Mouse (Mus musculus): ENCODE measurements at regions not wholly inside any gene's neighbourhood (a gene's known extent, or its start where the extent isn't known, plus 50 kb on each side); places are given as distances from the start of the nearest gene placed in this dataset.
A peak's percentile ranks its signal among the peaks of the same experiment; 100 is the strongest.

DNA sequence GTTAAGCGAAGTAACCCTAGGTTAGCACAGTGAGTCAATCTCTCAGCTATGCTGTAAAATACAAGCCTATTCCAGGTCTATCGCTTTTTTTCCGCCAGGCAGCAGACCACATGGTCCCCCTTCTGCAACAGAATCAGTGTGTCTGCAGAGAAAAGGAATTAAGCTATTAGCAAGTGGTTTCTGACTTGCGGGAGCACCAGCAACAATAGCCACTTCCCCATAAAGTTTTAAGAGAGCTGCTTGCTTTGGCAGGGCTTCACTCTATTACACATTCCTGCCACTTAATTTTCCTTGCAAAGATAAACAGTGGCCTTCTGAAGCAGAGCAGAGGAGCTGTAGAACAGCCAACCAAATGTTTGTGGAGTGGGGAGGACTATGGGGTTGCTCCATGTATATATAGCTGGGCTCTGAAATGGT is 59.8 kb upstream of the Osmr start:
- Histone ChIP-seq H3K4me3 (ENCODE audit: low read depth, low read length) (no peak overlapping the region), H3K9me3 (ENCODE audit: control insufficient read depth, low read length) (no peaks in the 10 kb centered on the region), H3K4me1 (ENCODE audit: control insufficient read depth, insufficient read depth, low read length) (no peaks in the 10 kb centered on the region), H3K27me3 (ENCODE audit: control insufficient read depth, insufficient read depth, low read length) (no peaks in the 10 kb centered on the region), H3K36me3 (ENCODE audit: control insufficient read depth, insufficient read depth, low read length) (no peaks in the 10 kb centered on the region), H3K27ac (replicated peaks; ENCODE audit: low read depth, low read length) (no peak overlapping the region), H3K4me2 (ENCODE audit: low read depth, severe bottlenecking) (no peak overlapping the region), H3K9ac (ENCODE audit: low read length) (no peak overlapping the region)
- 54% methylated on average over 4 of the region's 4 CpGs for WGBS
- no peak for DNase-seq (ENCODE audit: low spot score)
- ATAC-seq (ENCODE audit: insufficient number of reproducible peaks, low FRiP score, low TSS enrichment, low read depth), result peak; percentile 57; the same call in 1 of the 2 replicates

DNA sequence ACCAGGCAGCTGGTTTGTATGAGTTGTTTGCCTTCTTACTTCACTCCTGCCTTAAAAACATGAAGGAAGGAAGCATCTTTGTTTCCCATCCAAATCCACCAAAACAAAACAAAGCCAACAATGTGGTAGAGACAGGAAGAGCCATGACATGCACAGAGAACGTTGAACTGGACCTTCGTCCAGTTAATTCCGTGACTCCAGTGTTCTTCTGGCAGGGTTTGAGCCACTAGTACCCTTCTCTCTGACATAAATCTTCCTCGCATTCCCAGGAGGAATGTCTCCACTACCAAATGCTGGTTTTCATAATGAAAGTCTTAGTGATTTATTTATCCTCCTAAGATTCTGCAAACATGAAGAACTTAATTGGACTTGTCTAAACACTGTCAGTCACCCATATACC is 66.7 kb upstream of the Osmr start:
- H3K27me3 ChIP-seq (ENCODE audit: control insufficient read depth, insufficient read depth, low read length), result no peaks in the 10 kb centered on the region
- no peak overlapping the region for H3K27ac ChIP-seq (replicated peaks; ENCODE audit: low read depth, low read length)
- H3K4me1 ChIP-seq (ENCODE audit: control insufficient read depth, insufficient read depth, low read length), result no peaks in the 10 kb centered on the region
- 81% methylated on average over 4 of the region's 4 CpGs for WGBS
- H3K4me3 ChIP-seq (ENCODE audit: low read depth, low read length), result no peak overlapping the region
- no peaks in the 10 kb centered on the region for H3K9me3 ChIP-seq (ENCODE audit: control insufficient read depth, low read length)
- H3K9ac ChIP-seq (ENCODE audit: low read length), result no peak overlapping the region
- no peak for DNase-seq (ENCODE audit: low spot score)
- no peak for ATAC-seq (ENCODE audit: insufficient number of reproducible peaks, low FRiP score, low TSS enrichment, low read depth)
- no peaks in the 10 kb centered on the region for H3K36me3 ChIP-seq (ENCODE audit: control insufficient read depth, insufficient read depth, low read length)
- no peak overlapping the region for H3K4me2 ChIP-seq (ENCODE audit: low read depth, severe bottlenecking)

DNA sequence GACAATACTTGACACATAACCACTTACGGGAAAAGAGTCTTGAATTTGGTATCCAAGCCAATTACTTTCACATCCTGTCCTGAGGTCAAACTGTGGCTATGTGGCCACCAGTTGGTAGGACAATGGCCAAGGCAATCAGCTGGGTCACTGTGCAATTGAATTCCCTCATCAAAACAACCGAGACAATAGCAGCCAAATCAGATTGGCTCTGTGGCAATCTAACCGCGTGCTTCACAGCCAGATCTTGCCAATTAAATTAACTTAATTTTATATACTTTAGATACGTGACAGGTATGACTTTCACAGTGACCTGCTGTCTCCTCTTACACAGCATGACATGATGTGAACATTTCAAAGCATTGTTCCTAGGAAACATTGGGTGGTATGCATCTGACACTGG is 74.5 kb upstream of the Osmr start:
- no peak overlapping the region for H3K27ac ChIP-seq (replicated peaks; ENCODE audit: low read depth, low read length)
- 85% methylated on average over 5 of the region's 5 CpGs for WGBS
- no peaks in the 10 kb centered on the region; the same call in 1 of the 2 replicates for H3K4me1 ChIP-seq (ENCODE audit: control insufficient read depth, insufficient read depth, low read length)
- H3K9me3 ChIP-seq (ENCODE audit: control insufficient read depth, low read length), result no peaks in the 10 kb centered on the region
- H3K4me3 ChIP-seq (ENCODE audit: low read depth, low read length), result no peak overlapping the region
- ATAC-seq (ENCODE audit: insufficient number of reproducible peaks, low FRiP score, low TSS enrichment, low read depth) (no peak), DNase-seq (ENCODE audit: low spot score) (no peak)
- no peaks in the 10 kb centered on the region for H3K27me3 ChIP-seq (ENCODE audit: control insufficient read depth, insufficient read depth, low read length)
- H3K9ac ChIP-seq (ENCODE audit: low read length), result no peak overlapping the region
- no peaks in the 10 kb centered on the region for H3K36me3 ChIP-seq (ENCODE audit: control insufficient read depth, insufficient read depth, low read length)
- no peak overlapping the region for H3K4me2 ChIP-seq (ENCODE audit: low read depth, severe bottlenecking)

DNA sequence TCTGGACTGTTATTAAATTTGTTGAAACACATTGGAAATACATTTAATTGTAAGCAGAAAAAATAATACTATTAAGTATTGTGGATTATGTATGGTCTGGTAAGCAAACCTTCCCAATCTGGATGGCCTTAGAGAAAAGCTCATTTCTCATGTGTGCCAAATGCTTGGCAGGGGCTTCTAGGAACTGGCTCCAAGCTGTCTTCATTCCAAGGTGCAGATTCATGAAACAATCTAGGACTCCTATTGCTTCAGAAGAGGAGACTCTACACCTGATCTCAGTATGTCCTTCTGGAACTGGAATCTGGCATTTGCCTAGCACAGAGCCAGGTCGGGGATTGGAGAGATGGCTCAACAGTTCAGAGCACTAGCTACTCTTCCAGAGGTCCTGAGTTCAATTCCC is 74.9 kb upstream of the Osmr start:
- Histone ChIP-seq H3K4me3 (ENCODE audit: low read depth, low read length) (no peak overlapping the region), H3K4me2 (ENCODE audit: low read depth, severe bottlenecking) (no peak overlapping the region), H3K9me3 (ENCODE audit: control insufficient read depth, low read length) (no peaks in the 10 kb centered on the region), H3K27ac (replicated peaks; ENCODE audit: low read depth, low read length) (no peak overlapping the region), H3K9ac (ENCODE audit: low read length) (no peak overlapping the region), H3K36me3 (ENCODE audit: control insufficient read depth, insufficient read depth, low read length) (no peaks in the 10 kb centered on the region), H3K4me1 (ENCODE audit: control insufficient read depth, insufficient read depth, low read length) (no peaks in the 10 kb centered on the region; the same call in 1 of the 2 replicates), H3K27me3 (ENCODE audit: control insufficient read depth, insufficient read depth, low read length) (no peaks in the 10 kb centered on the region)
- 83% methylated on average over 1 of the region's 1 CpGs for WGBS
- ATAC-seq (ENCODE audit: insufficient number of reproducible peaks, low FRiP score, low TSS enrichment, low read depth) (no peak), DNase-seq (ENCODE audit: low spot score) (no peak)

DNA sequence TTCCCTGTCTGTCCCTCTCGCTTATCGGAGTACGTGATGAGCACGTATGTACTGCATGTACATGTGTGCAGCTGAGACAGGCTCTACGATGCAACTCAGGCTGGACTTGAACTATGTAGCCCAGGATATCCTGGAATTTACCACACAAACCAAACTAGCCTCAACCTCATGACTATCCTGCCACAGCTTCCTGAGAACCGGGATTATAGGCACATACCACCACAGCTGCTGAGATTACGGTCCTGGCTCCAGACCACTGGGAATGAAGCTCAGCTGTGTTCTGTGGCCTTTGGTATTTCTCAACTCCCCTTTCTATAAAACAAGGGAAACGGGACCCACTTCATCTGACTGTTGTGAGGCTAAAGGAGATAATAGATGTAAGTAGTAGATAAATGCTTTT is 75.7 kb upstream of the Osmr start:
- H3K36me3 ChIP-seq (ENCODE audit: control insufficient read depth, insufficient read depth, low read length), result no peaks in the 10 kb centered on the region
- H3K27me3 ChIP-seq (ENCODE audit: control insufficient read depth, insufficient read depth, low read length), result no peaks in the 10 kb centered on the region
- no peak overlapping the region for H3K27ac ChIP-seq (replicated peaks; ENCODE audit: low read depth, low read length)
- no peak overlapping the region for H3K9ac ChIP-seq (ENCODE audit: low read length)
- ATAC-seq (ENCODE audit: insufficient number of reproducible peaks, low FRiP score, low TSS enrichment, low read depth) (no peak), DNase-seq (ENCODE audit: low spot score) (no peak)
- H3K9me3 ChIP-seq (ENCODE audit: control insufficient read depth, low read length), result no peaks in the 10 kb centered on the region
- WGBS, result 92% methylated on average over 8 of the region's 8 CpGs
- H3K4me3 ChIP-seq (ENCODE audit: low read depth, low read length), result no peak overlapping the region
- no peaks in the 10 kb centered on the region; the same call in 1 of the 2 replicates for H3K4me1 ChIP-seq (ENCODE audit: control insufficient read depth, insufficient read depth, low read length)
- H3K4me2 ChIP-seq (ENCODE audit: low read depth, severe bottlenecking), result no peak overlapping the region

GRCm38 (mm10) chr15:6953556-6953955 is 78.8 kb upstream of the Osmr start:
- Histone ChIP-seq H3K4me2 (ENCODE audit: low read depth, severe bottlenecking) (no peak overlapping the region), H3K36me3 (ENCODE audit: control insufficient read depth, insufficient read depth, low read length) (no peaks in the 10 kb centered on the region), H3K4me1 (ENCODE audit: control insufficient read depth, insufficient read depth, low read length) (no peaks in the 10 kb centered on the region; the same call in 1 of the 2 replicates), H3K9ac (ENCODE audit: low read length) (no peak overlapping the region), H3K27me3 (ENCODE audit: control insufficient read depth, insufficient read depth, low read length) (no peaks in the 10 kb centered on the region), H3K9me3 (ENCODE audit: control insufficient read depth, low read length) (no peaks in the 10 kb centered on the region), H3K27ac (replicated peaks; ENCODE audit: low read depth, low read length) (no peak overlapping the region), H3K4me3 (ENCODE audit: low read depth, low read length) (no peak overlapping the region)
- ATAC-seq (ENCODE audit: insufficient number of reproducible peaks, low FRiP score, low TSS enrichment, low read depth), result no peak
- 26% methylated on average over 7 of the region's 7 CpGs for WGBS
- no peak for DNase-seq (ENCODE audit: low spot score)

GRCm38 (mm10) chr15:6953970-6954791 is 79.4 kb upstream of the Osmr start:
- 41% methylated on average over 9 of the region's 9 CpGs for WGBS

GRCm38 (mm10) chr15:6959911-6960310 is 85.1 kb upstream of the Osmr start:
- Histone ChIP-seq H3K4me3 (ENCODE audit: low read depth, low read length) (no peak overlapping the region), H3K27me3 (ENCODE audit: control insufficient read depth, insufficient read depth, low read length) (no peaks in the 10 kb centered on the region)

More at GRCm38 (mm10) chr15:6953970-6954791, 79.4 kb upstream of the Osmr start:
- ATAC-seq (ENCODE audit: insufficient number of reproducible peaks, low FRiP score, low TSS enrichment, low read depth) (0 out of 2 replicates have a peak, but pooled peaks have one; percentile 26), DNase-seq (ENCODE audit: low spot score) (peak; percentile 26)
- Histone ChIP-seq H3K36me3 (ENCODE audit: control insufficient read depth, insufficient read depth, low read length) (no peaks in the 10 kb centered on the region), H3K27ac (replicated peaks; ENCODE audit: low read depth, low read length) (no peak overlapping the region), H3K4me3 (ENCODE audit: low read depth, low read length) (no peak overlapping the region), H3K9ac (ENCODE audit: low read length) (no peak overlapping the region), H3K27me3 (ENCODE audit: control insufficient read depth, insufficient read depth, low read length) (no peaks in the 10 kb centered on the region), H3K9me3 (ENCODE audit: control insufficient read depth, low read length) (no peaks in the 10 kb centered on the region), H3K4me1 (ENCODE audit: control insufficient read depth, insufficient read depth, low read length) (no peaks in the 10 kb centered on the region; the same call in 1 of the 2 replicates), H3K4me2 (ENCODE audit: low read depth, severe bottlenecking) (no peak overlapping the region)

More at GRCm38 (mm10) chr15:6959911-6960310, 85.1 kb upstream of the Osmr start:
- no peaks in the 10 kb centered on the region for H3K9me3 ChIP-seq (ENCODE audit: control insufficient read depth, low read length)
- DNase-seq (ENCODE audit: low spot score) (no peak), ATAC-seq (ENCODE audit: insufficient number of reproducible peaks, low FRiP score, low TSS enrichment, low read depth) (no peak)
- no peaks in the 10 kb centered on the region for H3K4me1 ChIP-seq (ENCODE audit: control insufficient read depth, insufficient read depth, low read length)
- no peak overlapping the region for H3K4me2 ChIP-seq (ENCODE audit: low read depth, severe bottlenecking)
- no peak overlapping the region for H3K27ac ChIP-seq (replicated peaks; ENCODE audit: low read depth, low read length)
- no peaks in the 10 kb centered on the region for H3K36me3 ChIP-seq (ENCODE audit: control insufficient read depth, insufficient read depth, low read length)
- H3K9ac ChIP-seq (ENCODE audit: low read length), result no peak overlapping the region
- WGBS, result 87% methylated on average over 8 of the region's 8 CpGs

Measured in limb, embryonic 11.5 days (tissue).